Mouse (Mus musculus): ENCODE results near the gene Gp9.

DNA sequence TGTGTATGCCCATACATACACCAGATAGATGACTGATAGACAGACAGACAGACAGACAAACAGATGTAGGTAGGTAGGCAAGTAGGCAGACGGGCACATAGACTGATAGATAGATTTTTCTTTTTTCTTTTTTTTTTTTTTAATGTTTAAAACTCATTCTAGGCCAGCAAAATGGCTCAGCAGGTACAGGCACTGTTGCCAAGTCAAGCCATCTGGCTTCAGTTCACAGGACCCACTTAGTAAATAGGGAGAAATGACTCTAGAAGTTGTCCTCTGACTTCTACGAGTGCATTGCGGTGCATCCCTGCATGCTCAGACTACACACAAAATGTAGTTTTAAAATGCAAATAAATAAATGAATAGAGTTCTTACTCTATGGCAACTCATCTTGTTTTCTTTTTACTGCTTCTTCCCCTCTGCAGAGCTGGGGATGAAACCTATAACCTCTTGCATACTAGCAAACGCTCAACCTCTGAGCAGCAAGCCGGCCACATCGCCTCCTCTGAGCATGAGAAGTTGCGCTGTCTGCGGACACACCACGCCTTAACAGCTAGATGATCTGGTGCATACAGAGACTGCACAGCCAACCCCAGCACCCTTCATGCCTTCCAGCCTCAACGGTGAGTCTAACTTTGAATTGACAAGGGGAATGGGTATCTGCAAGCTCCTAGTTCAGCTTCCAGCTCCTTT is 16.1 kb downstream of the Gp9 start:
- no peak for TF ChIP-seq CTCF (IDR thresholded peaks at IDR 0.05; ENCODE audit: insufficient read depth, low read length)
- no peak for TF ChIP-seq POLR2A (IDR thresholded peaks at IDR 0.05; ENCODE audit: borderline replicate concordance, extremely low read depth, low read depth, low read length)

Measured in lung, adult 2 months (tissue).